Mouse (Mus musculus): ENCODE results near the gene Btf3. TPM values are rescaled to one million over a fixed set of nuclear protein-coding genes. Genes with fewer than 3 reads are reported as not detected.

Btf3 gene
- polyA plus RNA-seq, 1 experiment from 2014 or later: 481 TPM

DNA sequence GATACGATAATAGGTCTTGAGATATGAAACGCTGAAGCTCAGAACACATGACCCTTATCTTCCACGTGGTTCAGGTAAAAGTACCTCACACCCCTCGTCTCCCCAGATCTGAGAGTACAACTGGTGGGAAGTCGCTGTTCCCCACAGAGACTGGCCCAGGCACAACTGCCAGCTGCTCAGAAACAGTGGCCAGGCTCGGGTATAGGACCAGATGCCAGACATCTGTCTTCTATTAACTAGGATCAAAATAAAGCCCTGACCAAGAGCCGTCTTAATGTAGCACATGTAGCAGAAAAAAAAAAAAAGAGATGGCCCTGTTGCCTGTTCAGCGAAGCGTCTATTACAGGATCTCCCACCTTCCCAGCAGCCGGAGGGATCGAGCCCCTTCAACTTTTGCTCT, 8.2 kb upstream of the Btf3 start:
- ATAC-seq (ENCODE audit: low FRiP score): no peak
- 86% methylated on average over 11 of the region's 11 CpGs for WGBS

GRCm38 (mm10) chr13:98317911-98318310, 1.1 kb upstream of the Btf3 start:
- peaks cover 7% of the 10 kb centered on the region; the same call in 1 of the 2 replicates for H3K36me3 ChIP-seq
- peak overlapping the region; percentile 69; the same call in 1 of the 2 replicates for H3K4me3 ChIP-seq (replicated peaks)
- ATAC-seq (ENCODE audit: low FRiP score): no peak
- H3K9ac ChIP-seq (replicated peaks): peak overlapping the region; percentile 75; the same call in 1 of the 2 replicates
- H3K9me3 ChIP-seq (replicated peaks): no peaks in the 10 kb centered on the region
- peak overlapping the region; percentile 81 for H3K4me2 ChIP-seq
- 90% methylated on average over 6 of the region's 6 CpGs for WGBS
- no peak overlapping the region for H3K27ac ChIP-seq (replicated peaks)
- peaks cover 21% of the 10 kb centered on the region for H3K4me1 ChIP-seq
- H3K27me3 ChIP-seq (replicated peaks): no peaks in the 10 kb centered on the region

More for the DNA sequence above, 8.2 kb upstream of the Btf3 start:
- Histone ChIP-seq H3K9me3 (replicated peaks) (no peaks in the 10 kb centered on the region), H3K9ac (replicated peaks) (no peak overlapping the region), H3K27me3 (replicated peaks) (no peaks in the 10 kb centered on the region), H3K36me3 (no peaks in the 10 kb centered on the region), H3K27ac (replicated peaks) (no peak overlapping the region), H3K4me2 (no peak overlapping the region), H3K4me1 (no peaks in the 10 kb centered on the region), H3K4me3 (replicated peaks) (no peak overlapping the region)

GRCm38 (mm10) chr13:98317246-98317677, 456 bp upstream of the Btf3 start:
- Histone ChIP-seq H3K9ac (replicated peaks) (peak overlapping the region; percentile 75), H3K27ac (replicated peaks) (peak overlapping the region; percentile 88), H3K9me3 (replicated peaks) (no peaks in the 10 kb centered on the region), H3K27me3 (replicated peaks) (no peaks in the 10 kb centered on the region), H3K36me3 (peaks cover 12% of the 10 kb centered on the region), H3K4me2 (peak overlapping the region; percentile 81), H3K4me3 (replicated peaks) (peak overlapping the region; percentile 69), H3K4me1 (peaks cover 21% of the 10 kb centered on the region)
- ATAC-seq (ENCODE audit: low FRiP score): peak; percentile 7
- 4% methylated on average over 16 of the region's 16 CpGs for WGBS

DNA sequence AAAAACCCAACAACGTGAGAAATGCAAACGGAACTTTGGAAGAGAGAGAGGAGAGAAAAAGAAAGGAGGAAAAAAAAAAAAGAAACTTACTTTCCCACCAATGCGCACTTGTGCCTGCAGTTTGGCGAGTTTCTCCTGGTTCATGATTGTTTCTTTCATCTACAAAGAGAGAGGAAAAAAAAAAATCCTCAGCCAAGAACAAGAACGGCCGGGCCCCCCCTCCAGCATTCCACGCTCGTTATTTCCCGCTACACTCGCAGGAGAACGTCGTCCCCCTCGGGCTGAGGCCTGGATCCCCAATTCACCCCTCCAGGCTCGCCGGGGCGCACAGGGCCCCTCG, 696 bp downstream of the Btf3 start:
- peak overlapping the region; percentile 75 for H3K9ac ChIP-seq (replicated peaks)
- no peak for ATAC-seq (ENCODE audit: low FRiP score)
- H3K36me3 ChIP-seq: peaks cover 24% of the 10 kb centered on the region
- H3K9me3 ChIP-seq (replicated peaks): no peaks in the 10 kb centered on the region
- no peaks in the 10 kb centered on the region for H3K27me3 ChIP-seq (replicated peaks)
- peak overlapping the region; percentile 81 for H3K4me2 ChIP-seq
- peak overlapping the region; percentile 88 for H3K27ac ChIP-seq (replicated peaks)
- H3K4me1 ChIP-seq: peaks cover 29% of the 10 kb centered on the region
- whole genome bisulfite sequencing: under 1% methylated on average over 17 of the region's 17 CpGs
- peak overlapping the region; percentile 69 for H3K4me3 ChIP-seq (replicated peaks)

DNA sequence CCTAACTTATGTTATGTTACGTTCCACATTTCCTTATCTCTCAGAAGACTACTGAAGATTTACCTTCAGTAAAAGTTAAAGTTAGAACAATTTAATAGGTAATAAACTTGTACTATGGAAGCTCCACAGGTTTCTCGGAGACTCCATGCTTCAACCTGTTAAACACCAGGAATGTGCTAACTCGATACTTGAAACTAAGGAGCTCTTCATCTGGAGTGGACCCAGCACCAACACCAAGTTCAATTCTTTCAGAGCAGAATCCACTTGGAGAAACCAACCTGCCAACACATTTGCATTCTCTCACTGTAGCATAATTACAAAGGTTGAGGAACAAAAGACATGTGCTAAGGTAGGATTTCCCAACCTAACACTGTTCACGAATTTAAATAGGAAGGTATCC, 1.7 kb downstream of the Btf3 start:
- Histone ChIP-seq H3K27me3 (replicated peaks) (no peaks in the 10 kb centered on the region), H3K36me3 (peaks cover 34% of the 10 kb centered on the region), H3K4me2 (peak overlapping the region; percentile 81), H3K27ac (replicated peaks) (no peak overlapping the region), H3K9ac (replicated peaks) (no peak overlapping the region), H3K9me3 (replicated peaks) (no peaks in the 10 kb centered on the region), H3K4me1 (peaks cover 29% of the 10 kb centered on the region), H3K4me3 (replicated peaks) (0 out of 2 replicates have a peak overlapping the region, but pooled peaks have one; percentile 10)
- 83% methylated on average over 4 of the region's 4 CpGs for WGBS
- ATAC-seq (ENCODE audit: low FRiP score): no peak

- no peak overlapping the region for H3K4me3 ChIP-seq (replicated peaks)
- 77% methylated on average over 7 of the region's 7 CpGs for WGBS
- peaks cover 46% of the 10 kb centered on the region for H3K36me3 ChIP-seq
- no peak overlapping the region for H3K9ac ChIP-seq (replicated peaks)
- no peak for ATAC-seq (ENCODE audit: low FRiP score)
- H3K4me1 ChIP-seq: peaks cover 29% of the 10 kb centered on the region
- H3K27me3 ChIP-seq (replicated peaks): no peaks in the 10 kb centered on the region
- no peak overlapping the region for H3K4me2 ChIP-seq
- no peaks in the 10 kb centered on the region for H3K9me3 ChIP-seq (replicated peaks)
- no peak overlapping the region for H3K27ac ChIP-seq (replicated peaks)
Measured at GRCm38 (mm10) chr13:98313631-98314030, 3.2 kb downstream of the Btf3 start.

GRCm38 (mm10) chr13:98311597-98311996, 5.2 kb downstream of the Btf3 start:
- no peaks in the 10 kb centered on the region for H3K27me3 ChIP-seq (replicated peaks)
- no peak overlapping the region for H3K9ac ChIP-seq (replicated peaks)
- ATAC-seq (ENCODE audit: low FRiP score): no peak
- WGBS: 95% methylated on average over 5 of the region's 5 CpGs
- peaks cover 51% of the 10 kb centered on the region for H3K36me3 ChIP-seq
- H3K27ac ChIP-seq (replicated peaks): no peak overlapping the region
- H3K4me3 ChIP-seq (replicated peaks): no peak overlapping the region
- peaks cover 31% of the 10 kb centered on the region for H3K4me1 ChIP-seq
- H3K4me2 ChIP-seq: no peak overlapping the region
- H3K9me3 ChIP-seq (replicated peaks): no peaks in the 10 kb centered on the region

- H3K4me1 ChIP-seq: peaks cover 15% of the 10 kb centered on the region; the same call in 1 of the 2 replicates
- no peaks in the 10 kb centered on the region for H3K9me3 ChIP-seq (replicated peaks)
- peaks cover 51% of the 10 kb centered on the region for H3K36me3 ChIP-seq
- no peak overlapping the region for H3K4me3 ChIP-seq (replicated peaks)
- no peak for ATAC-seq (ENCODE audit: low FRiP score)
- no peaks in the 10 kb centered on the region for H3K27me3 ChIP-seq (replicated peaks)
- H3K4me2 ChIP-seq: no peak overlapping the region
- WGBS: 82% methylated on average over 4 of the region's 4 CpGs
- no peak overlapping the region for H3K9ac ChIP-seq (replicated peaks)
- H3K27ac ChIP-seq (replicated peaks): no peak overlapping the region
Measured at GRCm38 (mm10) chr13:98308724-98309123, 8.1 kb downstream of the Btf3 start.

DNA sequence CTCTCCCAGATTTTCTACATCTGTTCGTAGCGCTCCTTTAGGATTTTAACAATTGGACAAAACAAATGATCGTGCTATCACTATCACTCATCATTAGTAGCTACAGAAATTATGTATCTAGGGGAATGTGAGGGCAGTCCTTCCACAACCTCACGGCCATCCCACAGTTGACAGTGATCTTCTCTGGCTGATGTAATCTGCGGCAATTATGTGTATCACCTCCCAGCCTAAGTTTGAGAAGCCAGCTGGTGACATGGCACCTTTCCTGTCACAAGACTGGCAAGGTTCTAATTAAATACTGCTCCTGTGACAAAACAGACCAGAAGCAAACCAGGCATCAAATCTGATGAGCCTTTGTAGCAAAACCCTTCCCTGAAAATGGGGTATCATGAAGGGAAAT, 8.8 kb downstream of the Btf3 start:
- Histone ChIP-seq H3K9me3 (replicated peaks) (no peaks in the 10 kb centered on the region), H3K9ac (replicated peaks) (no peak overlapping the region), H3K27ac (replicated peaks) (no peak overlapping the region), H3K4me2 (no peak overlapping the region), H3K4me1 (peaks cover 14% of the 10 kb centered on the region; the same call in 1 of the 2 replicates), H3K4me3 (replicated peaks) (no peak overlapping the region), H3K36me3 (peaks cover 44% of the 10 kb centered on the region), H3K27me3 (replicated peaks) (no peaks in the 10 kb centered on the region)
- no peak for ATAC-seq (ENCODE audit: low FRiP score)
- WGBS: 89% methylated on average over 5 of the region's 5 CpGs

DNA sequence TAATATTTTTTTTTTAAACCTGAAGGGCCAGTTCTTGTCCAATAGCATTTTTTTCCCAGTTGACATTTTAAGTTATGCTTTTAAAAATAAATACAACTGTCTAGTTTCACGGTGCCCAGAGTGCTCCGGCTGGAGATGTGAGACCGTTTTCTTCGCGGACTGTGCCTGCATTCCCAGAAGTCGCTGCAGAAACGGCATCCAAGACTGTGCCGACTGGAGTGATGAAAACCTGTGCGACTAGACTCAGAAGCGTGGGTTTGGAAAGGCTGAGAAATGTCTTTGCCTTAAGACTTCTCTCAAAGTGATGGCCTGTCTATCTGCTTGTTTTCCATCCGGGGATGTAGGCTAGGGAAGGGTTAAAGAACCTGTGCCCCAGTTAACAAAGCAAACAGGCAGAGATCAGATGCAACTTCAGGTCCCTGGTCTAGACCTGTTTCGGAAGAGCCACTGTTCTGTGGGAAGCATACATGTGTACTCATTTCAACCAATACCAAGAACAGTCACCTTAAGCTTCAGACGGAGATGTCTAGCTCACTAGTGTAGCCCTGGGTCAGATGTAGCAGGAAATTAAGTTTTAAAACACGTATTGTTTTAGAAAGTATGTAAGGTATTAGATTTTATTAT, 9.8 kb downstream of the Btf3 start:
- 47% methylated on average over 14 of the region's 14 CpGs for WGBS
- H3K27ac ChIP-seq (replicated peaks): 0 out of 2 replicates have a peak overlapping the region, but pooled peaks have one; percentile 8
- peak overlapping the region; percentile 14; the same call in 1 of the 2 replicates for H3K4me2 ChIP-seq
- H3K27me3 ChIP-seq (replicated peaks): no peaks in the 10 kb centered on the region
- H3K4me3 ChIP-seq (replicated peaks): no peak overlapping the region
- no peak for ATAC-seq (ENCODE audit: low FRiP score)
- no peaks in the 10 kb centered on the region for H3K9me3 ChIP-seq (replicated peaks)
- peaks cover 12% of the 10 kb centered on the region; the same call in 1 of the 2 replicates for H3K4me1 ChIP-seq
- no peak overlapping the region for H3K9ac ChIP-seq (replicated peaks)
- H3K36me3 ChIP-seq: peaks cover 36% of the 10 kb centered on the region

DNA sequence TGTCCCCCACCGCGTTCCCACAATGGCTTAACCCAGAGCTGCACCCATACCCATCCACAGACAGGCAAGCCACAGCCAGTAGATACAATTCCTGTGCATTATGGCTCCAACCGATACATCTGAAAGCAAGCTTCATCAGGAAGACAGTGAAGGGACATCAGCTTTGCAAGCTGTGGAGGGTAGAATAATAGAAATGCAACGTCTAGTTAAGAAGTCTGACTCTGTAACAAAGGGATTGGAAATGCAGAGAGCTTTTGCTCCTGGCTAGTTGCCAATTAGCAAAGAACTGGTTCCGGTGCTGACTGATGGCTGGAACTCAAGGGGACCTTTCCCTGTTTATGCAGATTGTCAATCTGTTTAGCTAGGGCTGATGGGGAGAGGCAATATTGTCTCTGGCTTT, 10.4 kb downstream of the Btf3 start:
- H3K36me3 ChIP-seq: peaks cover 30% of the 10 kb centered on the region
- no peak overlapping the region for H3K9ac ChIP-seq (replicated peaks)
- H3K27me3 ChIP-seq (replicated peaks): no peaks in the 10 kb centered on the region
- H3K4me2 ChIP-seq: no peak overlapping the region
- no peak for ATAC-seq (ENCODE audit: low FRiP score)
- H3K27ac ChIP-seq (replicated peaks): peak overlapping the region; percentile 60; the same call in 1 of the 2 replicates
- H3K9me3 ChIP-seq (replicated peaks): no peaks in the 10 kb centered on the region
- 40% methylated on average over 5 of the region's 5 CpGs for WGBS
- H3K4me1 ChIP-seq: peaks cover 7% of the 10 kb centered on the region; the same call in 1 of the 2 replicates
- no peak overlapping the region for H3K4me3 ChIP-seq (replicated peaks)

DNA sequence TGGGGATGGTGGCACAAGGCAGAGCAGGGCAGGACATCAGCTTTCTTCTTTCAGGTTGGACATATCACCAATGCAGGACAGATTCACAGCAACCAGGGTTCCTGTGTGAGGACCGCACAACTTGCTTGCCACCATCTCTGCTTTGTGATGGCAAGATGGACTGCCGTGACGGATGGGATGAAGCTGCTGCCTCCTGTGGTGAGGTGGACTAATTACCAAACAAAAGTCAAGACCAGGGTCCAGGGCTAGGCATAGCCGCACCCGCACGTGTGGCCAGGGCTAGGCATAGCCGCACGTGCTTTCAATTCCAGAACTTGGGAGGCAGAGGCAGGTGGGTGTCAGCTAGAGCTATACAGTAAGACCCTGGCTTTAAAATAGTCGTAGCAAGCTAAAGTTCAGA, 11.5 kb downstream of the Btf3 start:
- no peaks in the 10 kb centered on the region for H3K9me3 ChIP-seq (replicated peaks)
- H3K4me3 ChIP-seq (replicated peaks): no peak overlapping the region
- H3K4me1 ChIP-seq: peaks cover 5% of the 10 kb centered on the region; the same call in 1 of the 2 replicates
- ATAC-seq (ENCODE audit: low FRiP score): no peak
- H3K36me3 ChIP-seq: peaks cover 19% of the 10 kb centered on the region
- no peaks in the 10 kb centered on the region for H3K27me3 ChIP-seq (replicated peaks)
- no peak overlapping the region for H3K9ac ChIP-seq (replicated peaks)
- H3K27ac ChIP-seq (replicated peaks): no peak overlapping the region
- no peak overlapping the region for H3K4me2 ChIP-seq
- 90% methylated on average over 9 of the region's 9 CpGs for WGBS
